Mouse (Mus musculus) urinary bladder, postnatal 14 days (tissue): ENCODE measurements around the gene Myo18a.

Experiments used
- DNase-seq: peaks from one replicate; pipeline ENCODE4 v3.0.0; 2021; ENCODE audit warnings: low spot score

Gene Myo18a

GRCm38 (mm10) chr11:77837856-77838255, 74.8 kb downstream of the Myo18a start:
- peak; percentile 37 for DNase-seq

DNA sequence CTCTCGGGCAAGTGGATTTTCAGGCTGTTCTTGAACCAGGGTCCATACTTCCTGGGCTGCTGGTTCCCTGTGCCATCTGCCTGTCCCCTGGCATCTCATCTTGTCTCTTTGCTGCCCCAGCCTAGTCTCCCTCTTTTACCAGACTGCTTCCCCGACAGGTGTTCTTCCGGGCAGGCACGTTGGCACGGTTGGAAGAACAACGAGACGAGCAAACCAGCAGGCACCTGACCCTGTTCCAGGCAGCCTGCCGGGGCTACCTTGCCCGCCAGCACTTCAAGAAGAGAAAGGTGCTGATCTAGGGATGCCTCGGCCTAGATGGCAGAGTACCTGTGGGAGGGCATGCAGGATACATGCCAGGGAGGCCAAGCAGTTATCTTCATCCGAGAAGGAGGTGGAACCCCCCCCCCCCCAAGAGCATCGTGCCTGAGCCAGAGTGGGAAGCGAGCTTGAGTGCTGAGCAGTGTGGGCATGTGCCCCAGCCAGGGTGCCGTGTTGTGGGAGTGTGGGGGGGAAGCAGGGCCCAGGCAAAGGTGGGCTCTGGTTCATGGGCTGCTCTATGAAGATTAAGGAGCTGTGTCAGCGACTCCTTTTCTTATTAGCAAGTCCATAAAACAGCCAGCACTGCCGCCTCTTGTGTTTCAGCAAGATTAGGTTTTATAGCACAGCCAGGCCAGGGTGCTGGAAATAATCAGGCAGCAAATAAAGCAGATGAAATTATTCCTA, 77.6 kb downstream of the Myo18a start:
- no peak for DNase-seq

GRCm38 (mm10) chr11:77843068-77843905, 80.2 kb downstream of the Myo18a start:
- no peak for DNase-seq

GRCm38 (mm10) chr11:77843906-77844200, 80.8 kb downstream of the Myo18a start:
- no peak for DNase-seq

GRCm38 (mm10) chr11:77847599-77848128, 84.6 kb downstream of the Myo18a start:
- no peak for DNase-seq

DNA sequence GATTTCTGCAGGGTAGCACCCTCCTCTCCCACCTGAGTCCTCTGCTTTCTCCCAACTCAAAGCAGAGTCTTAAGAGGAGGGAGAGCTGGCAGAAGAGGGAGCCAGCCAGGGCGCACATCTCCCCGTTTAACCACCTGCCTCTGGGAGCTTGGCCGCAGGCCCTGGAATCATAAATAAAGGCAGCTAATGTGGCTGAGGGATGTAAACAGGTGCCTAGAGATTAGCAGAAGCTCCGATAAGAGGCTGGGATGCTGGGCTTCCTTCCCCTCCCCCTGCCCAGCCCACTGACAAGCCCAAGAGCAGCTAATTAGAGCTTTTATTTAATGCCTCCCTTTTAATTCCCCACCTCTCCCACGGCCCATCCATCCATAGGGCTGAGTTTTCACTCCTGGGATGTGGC, 85.1 kb downstream of the Myo18a start:
- no peak for DNase-seq

DNA sequence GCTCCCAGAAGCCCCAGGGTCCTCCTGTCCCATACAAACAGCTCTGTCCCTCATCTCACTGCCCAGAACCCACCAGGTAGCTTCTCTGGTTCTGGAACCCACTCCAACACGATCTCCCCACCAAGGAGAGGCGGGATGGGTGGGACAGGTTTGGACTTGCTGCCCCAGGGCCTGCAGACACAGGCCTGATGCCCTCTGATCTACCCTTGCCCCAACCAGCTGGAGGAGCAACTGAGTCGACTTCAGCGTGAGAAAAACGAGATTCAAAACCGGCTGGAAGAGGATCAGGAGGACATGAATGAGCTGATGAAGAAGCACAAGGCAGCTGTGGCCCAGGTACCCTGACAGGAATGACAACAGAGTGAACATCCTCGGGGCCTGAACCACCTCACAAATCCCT, 86.1 kb downstream of the Myo18a start:
- peak; percentile 60 for DNase-seq

- DNase-seq = peak; percentile 20
Measured at GRCm38 (mm10) chr11:77850401-77851244, 87.6 kb downstream of the Myo18a start.

DNA sequence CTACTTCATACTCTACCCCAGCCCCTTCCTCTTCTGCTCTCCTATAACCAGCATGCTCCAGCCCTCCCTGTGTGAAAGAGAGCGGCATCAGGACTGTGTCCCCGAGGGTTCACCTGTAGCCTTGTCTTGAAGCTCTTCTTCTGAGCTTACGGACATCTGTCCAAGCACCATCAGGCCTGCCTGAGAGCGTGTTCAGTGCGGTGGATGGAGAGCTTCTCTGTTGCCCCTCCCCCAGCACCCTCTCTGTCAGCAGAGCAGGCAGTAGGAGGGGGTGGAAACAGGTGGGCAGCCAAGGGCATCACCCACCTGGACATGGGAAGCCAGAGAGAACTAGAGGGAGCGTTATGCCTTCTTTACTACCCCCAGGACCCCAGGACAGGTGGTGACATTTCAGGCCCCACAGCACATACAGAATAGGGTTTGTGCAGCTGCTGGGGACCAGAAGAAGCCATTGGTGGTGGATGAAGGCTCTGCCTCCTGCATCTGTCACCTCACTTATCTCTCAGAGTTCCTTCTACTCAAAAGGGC, 88.5 kb downstream of the Myo18a start:
- DNase-seq = no peak

- DNase-seq = no peak
Measured at GRCm38 (mm10) chr11:77852195-77852594, 89.1 kb downstream of the Myo18a start.

DNA sequence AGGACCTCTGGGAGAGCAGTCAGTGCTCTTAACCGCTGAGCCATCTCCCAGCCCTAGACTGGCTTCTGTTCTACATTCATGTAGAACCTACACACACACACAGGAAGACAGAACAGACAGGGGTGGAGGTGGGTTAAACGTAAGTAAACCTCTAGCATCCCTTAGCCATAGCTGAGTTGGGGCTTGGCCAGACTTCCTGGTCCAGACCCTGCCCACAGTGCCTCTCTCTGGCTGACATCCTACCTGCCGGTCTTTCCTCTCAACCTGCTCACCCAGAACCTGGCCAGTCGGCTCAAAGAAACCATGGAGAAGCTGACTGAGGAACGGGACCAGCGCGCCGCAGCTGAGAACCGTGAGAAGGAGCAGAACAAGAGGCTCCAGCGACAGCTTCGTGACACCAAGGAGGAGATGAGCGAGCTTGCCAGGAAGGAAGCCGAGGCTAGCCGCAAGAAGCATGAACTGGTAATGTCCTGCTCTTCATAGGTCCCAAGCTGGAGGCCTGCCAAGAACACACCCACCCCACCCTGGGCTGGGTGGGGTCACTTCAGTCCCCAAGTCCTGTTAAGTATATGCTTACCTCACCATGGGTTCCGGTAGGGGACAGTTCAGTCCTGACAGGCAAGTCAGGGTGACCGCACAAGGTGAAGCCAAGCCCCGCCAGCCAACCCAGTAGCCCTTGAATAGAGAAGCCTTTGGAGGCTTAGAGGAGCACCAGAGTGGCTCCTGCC, 90.1 kb downstream of the Myo18a start:
- DNase-seq = no peak

DNA sequence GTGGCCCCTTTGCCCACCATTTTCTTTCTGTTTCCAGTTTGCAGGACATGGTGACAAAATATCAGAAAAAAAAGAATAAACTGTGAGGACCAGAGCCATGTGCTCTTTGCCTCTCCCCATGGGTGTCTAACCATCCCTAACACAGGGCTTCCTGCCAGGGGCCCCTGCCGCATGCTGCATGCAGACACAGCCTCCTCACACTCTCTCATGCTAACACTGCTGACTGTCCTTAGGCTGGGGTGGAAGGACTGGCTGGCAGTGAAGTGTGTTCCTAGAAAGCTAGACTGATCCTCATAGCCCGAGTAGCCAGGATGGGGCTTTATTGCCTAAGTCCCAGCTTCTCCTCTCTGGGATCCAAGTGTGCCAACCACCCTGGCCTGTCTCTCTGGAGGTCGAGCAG, 91.6 kb downstream of the Myo18a start:
- DNase-seq = no peak

GRCm38 (mm10) chr11:77855396-77855795, 92.3 kb downstream of the Myo18a start:
- no peak for DNase-seq

GRCm38 (mm10) chr11:77857089-77857488, 94.0 kb downstream of the Myo18a start:
- no peak for DNase-seq

DNA sequence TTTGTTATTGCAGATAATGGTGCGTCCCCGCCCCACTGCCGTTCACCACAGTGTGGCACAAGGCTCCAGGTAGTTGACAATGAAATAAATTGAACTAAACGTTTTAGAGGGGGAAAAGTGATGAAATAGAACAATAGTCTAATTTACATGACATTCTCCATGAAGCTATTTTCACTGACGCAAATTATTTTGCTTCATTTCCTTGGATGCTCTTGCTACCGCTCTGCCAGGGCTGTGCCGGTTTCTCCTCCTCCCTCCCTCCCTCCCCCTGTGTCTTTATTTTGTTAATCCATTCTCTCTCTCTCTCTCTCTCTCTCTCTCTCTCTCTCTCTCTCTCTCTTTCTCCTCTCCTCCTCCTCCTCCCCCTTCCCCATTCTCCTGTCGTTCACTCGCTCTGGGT, 95.5 kb downstream of the Myo18a start:
- no peak for DNase-seq

- no peak for DNase-seq
Measured at GRCm38 (mm10) chr11:77860947-77861346, 97.9 kb downstream of the Myo18a start.

GRCm38 (mm10) chr11:77862887-77863286, 99.8 kb downstream of the Myo18a start:
- no peak for DNase-seq

DNA sequence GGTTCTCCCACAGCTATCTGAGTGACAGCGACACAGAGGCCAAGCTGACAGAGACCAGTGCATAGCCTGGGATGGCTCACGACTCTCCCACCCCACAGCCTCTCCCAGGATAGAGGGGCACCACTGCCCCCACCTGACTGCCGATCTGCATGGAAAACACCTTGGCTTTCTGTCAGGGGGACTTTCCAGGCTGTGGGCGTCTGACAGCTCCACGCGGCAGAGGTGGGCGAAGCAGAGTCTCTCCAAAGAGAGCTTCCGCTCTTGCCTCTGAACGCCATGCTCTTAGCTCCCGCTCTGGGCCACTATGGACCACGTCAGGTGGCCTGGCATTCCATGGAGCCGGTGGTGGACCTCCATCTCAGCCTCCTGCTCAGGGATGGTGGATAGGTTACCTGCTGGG, 101.7 kb downstream of the Myo18a start:
- no peak for DNase-seq

GRCm38 (mm10) chr11:77867419-77868083, 104.5 kb downstream of the Myo18a start:
- DNase-seq = no peak

DNA sequence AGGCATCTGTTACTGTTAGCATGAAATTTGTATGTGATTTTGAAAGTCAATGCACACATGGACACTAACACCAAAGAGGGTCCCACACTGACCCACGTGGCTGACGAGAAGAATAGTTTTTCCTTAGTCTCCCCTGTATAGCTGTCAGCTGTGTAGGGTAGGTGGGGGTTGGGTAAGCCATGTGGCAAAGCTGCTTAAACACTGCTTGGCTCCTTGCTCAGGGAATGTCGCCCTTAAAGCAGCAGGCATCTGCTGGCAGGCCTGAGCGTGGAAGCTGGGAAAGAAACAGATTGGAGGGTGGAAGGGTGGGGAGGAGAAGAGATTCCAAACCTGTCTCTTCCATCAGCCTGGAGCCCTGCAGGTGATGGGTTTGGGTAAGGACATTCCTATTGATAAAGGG, 108.4 kb downstream of the Myo18a start:
- DNase-seq = no peak

DNA sequence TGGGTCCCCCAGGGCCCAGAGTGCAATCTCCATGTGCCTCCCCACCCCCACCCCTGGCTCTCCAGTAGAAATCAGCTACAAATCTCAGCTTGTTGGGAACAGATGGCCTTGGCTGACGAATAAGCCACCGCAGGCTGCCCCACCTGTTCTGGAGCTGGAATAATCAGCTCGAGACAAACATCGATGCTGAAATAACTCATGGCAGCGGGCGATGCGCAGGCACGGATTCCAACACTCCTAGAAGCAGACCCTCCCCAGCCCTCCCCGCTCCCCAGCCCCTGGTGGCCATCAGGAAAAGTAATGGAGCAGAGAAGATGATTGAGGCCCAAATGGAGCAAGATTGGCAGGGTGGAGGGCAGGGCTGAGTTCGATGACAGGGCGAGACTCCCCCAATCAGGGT, 109.2 kb downstream of the Myo18a start:
- DNase-seq = no peak
